Mouse (Mus musculus) testis, adult 2 months (tissue): ENCODE measurements around the gene Kansl1l.

Experiments used
- CTCF ChIP-seq: fragments of 200-500 bp; IDR thresholded peaks from 2 replicates; pipeline ENCODE4 v1.5.1; 2012; ENCODE audit warnings: low read depth, mild to moderate bottlenecking, inconsistent platforms, low read length, moderate library complexity; ENCODE audit not compliant: control insufficient read depth, insufficient read depth, insufficient replicate concordance
- POLR2A ChIP-seq: fragments of 200-500 bp; IDR thresholded peaks from 2 replicates; pipeline ENCODE4 v1.6.1; 2012; ENCODE audit warnings: low read depth, mild to moderate bottlenecking, inconsistent platforms, low read length, moderate library complexity; ENCODE audit not compliant: control insufficient read depth

DNA sequence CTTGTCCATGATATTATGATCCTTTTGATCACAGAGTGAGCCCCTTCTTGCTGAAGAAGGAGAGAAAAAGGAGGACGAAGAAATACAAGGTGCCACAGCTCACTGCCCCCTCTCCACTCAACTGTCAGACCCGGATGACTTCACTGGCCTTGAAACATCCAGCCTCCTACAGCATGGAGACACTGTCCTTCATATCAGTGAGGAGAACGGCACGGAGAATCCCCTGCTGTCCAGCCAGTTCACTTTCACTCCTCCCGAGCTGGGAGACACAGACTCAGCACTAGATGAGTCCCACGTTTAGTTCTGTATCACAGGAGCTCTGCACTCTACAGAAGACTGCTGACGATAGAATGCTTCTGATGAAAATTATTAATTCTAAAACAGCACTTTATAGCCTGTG is 122.1 kb downstream of the Kansl1l start:
- no peak for TF ChIP-seq CTCF
- no peak for TF ChIP-seq POLR2A
